Mouse (Mus musculus) lung, postnatal 14 days (tissue): ENCODE data around the gene Kcnma1.
A peak's percentile ranks its signal among the peaks of the same experiment; 100 is the strongest.

ENCODE experiments used
- DNase-seq: peaks from one replicate; pipeline ENCODE4 v3.0.0; 2021

Kcnma1 gene

DNA sequence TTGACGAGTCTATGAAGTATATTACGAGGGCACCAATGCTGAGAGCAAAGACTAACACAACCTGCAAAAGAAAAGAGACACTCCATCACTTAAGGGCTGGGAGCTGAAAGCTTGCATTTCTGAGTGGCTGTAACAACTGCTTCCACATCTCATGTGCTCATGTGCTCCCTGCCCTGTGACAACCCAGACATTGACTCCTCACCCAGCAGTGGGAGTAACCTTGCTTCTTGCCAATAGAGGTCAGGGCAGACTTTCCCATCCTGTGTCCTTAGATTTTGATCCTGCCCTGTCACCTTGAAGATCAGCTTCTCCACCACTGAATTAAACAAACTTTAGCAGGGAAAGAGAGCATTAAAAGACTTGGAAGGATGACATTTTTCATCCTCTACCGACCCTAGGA, 364.2 kb downstream of the Kcnma1 start:
- DNase-seq: no peak

DNA sequence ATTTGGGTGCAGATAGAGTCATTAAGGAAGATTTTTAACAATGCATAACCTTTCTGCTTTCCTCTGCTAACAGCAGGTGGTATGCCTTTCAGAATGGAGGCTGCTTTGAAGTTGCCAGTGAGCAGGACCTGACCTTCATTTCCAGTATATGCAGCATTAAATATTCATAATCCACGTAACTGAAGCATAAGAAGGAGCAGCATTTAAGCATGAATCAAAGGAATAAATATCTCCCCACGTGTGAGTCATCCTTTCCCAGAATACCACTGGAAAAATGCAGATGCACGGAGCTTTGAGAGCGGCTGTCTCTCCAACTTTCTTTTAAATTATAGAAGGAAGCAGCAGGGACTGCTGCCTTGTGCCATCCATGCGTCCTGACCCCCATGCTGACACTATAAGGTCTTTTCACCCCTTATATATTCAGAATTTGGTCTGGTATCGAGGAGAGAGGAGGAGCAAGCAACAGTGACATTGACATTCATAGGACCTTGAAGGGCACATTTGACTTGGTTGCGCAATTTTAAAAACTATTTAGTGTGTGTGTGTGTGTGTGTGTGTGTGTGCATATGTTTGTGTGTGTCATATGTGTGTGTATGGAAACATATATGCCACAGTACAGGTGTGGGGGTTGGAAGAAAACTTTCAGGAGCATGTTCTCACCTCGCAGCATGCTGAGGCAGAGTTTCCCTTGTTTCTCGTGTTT, 368.8 kb downstream of the Kcnma1 start:
- DNase-seq: no peak

DNA sequence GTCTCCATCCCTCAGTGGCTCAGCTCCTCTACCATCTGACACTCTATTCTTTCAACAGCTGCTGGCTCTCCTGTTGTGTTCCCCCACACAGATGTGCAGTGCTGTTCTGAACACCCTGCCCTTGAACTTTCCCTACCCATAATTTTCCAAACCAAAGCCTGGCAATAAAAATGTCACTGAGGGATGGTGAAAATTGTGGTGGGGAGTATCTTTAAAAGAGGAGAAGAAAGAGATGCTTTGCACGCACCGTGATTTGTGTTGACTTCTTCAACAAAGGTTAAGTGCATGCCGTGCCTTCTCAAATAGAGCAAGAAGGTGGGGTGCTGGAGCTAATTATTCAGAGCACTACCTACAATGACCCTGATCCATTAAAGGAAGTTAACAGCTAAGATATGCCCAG, 371.1 kb downstream of the Kcnma1 start:
- DNase-seq: no peak

DNA sequence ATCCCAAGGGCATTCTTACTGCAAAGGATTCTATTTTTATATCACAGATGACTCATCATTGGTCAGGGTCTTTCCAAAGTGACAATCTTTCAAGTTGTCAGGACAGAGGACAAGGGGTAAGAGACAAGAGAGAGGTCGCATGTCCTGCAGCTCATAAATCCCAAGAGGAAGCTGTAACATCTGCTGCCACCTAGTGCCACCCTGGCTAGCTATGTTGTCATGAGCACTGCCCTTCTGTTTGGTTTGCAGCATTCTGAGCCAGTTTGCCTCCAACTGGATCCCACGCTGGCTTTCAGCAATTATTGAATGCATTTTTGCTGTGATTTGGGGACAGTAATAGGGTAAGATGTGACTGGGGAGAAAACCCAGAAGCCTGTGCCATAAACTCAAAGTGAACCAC, 373.6 kb downstream of the Kcnma1 start:
- no peak for DNase-seq

DNA sequence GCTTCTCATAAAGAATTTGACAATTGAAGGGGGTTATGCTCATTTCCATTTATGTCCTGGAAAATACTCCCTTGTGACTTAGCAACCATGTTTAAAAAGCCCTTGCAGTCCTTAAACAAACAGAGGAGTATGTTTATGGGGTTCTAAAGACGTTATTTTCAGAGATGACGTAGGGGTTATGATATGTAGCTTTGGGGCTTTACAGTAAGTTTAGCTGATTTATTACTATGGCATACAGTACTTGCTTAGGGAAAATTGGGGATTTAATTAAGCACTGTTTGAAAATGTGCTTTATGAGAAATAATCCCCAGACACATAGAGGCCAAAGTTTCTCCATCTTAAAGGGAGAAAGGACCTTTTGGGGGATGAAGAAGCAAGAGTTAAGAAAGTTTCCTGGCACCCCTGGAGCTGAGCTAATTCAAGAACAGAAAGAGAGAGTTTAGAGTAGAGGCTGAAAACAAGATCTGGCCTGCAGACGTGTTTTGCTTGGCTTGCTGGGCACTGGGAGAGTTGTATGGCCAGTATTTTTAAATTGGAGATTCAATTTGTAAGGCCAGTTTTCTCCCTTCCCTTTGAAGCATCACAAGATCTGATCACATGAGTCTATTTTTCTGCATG, 376.1 kb downstream of the Kcnma1 start:
- DNase-seq: no peak

DNA sequence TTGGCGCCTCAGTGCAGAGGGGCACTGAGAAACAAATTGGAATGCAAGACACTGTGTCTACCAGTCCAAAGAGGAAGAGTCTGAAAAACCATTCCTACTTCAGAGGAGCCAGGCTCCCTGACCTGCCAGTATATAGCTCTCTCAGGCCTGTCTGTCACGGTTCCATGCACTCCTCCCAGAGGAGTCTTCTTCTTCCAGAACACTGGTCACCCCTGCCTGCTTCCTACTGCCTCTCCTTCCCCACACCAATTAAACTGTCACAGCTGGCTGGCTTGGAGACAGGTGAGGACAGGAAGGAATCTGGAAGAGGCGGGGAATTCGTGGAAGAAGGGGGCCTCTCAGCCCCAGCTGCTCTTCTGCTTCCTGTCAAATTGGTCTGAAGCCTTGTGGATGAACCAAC, 378.4 kb downstream of the Kcnma1 start:
- DNase-seq: no peak

DNA sequence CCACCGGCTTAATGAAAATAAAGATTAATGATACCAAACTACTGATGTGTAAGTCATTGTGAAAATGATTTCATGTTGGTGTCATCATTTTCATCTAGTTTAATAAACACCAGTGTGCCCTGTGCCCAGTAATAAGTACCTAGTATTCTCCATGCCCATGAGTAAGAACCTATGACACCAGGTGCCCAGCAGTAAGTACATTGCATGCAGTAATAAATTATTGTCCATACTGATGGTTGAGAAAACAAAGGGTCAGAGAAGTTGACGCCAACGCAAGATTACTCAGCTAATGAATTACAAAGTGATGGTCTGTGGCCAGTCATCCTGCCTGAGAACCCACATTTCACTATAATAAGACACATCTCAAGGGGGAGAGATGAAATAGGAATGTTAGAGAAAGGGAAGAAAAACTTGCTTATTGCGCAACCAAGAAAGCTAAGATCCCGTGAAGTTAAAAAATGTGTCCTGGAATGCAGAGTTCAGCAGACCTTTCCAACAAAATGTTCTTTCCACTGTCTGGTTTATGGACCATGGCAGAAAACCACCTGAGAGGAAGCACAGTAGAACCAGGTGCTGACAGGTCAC, 381.2 kb downstream of the Kcnma1 start:
- DNase-seq: no peak

DNA sequence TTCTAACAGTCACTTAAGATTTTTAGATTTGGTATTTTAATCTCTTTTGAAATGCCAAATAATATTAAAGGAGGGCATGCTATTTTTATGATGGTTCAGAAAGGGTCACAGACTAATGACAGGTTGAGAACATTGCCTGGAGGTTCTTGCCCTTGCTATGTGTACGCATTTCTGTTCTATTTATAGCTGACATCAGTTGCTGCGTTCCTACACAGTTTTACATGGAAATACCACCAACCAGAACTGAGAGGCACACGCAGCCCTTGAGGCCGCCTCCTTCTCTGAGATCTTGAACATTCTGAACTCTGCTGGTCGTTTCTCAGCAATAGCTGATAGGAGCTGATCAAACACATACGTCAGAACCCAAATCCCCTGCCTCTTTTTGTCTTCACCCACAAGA, 387.4 kb downstream of the Kcnma1 start:
- no peak for DNase-seq

DNA sequence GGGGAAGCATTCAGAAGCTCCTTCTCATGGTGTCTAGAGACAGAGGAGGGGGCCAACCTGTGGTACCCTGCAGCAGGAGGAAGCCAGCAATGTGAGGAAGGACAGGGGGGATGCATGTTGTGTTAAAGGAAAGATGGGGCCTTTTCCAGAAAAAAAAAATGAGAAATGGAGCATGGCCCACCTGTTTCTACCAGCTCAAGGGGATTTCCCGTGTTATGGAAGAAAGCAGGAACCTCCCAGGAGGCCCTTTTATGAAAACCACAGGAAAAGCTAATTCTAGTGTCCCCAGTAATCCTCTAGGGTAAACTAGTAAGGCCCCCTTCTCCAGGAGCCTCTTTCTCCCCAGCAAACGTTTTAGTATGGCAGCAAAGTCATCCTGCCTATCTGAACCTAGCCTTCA, 388.2 kb downstream of the Kcnma1 start:
- no peak for DNase-seq

DNA sequence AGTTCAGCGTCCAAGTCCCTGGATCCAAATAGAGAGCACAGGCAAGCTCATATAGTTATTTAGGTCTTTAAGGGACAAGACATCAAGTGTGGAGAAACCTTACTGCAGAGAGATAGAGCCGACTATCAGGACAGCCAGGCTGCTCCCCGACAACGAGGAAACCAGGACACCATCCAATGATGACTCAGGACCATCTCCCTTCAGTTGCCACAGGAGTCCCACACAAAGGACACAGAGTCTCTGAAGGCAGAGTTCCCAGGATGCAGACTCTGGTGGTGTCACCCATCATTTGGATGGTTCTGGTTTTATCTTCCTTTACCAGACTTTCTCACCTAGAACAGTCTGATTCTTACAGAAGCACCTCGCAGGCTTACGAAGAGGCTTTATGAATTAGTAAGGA, 388.9 kb downstream of the Kcnma1 start:
- no peak for DNase-seq

DNA sequence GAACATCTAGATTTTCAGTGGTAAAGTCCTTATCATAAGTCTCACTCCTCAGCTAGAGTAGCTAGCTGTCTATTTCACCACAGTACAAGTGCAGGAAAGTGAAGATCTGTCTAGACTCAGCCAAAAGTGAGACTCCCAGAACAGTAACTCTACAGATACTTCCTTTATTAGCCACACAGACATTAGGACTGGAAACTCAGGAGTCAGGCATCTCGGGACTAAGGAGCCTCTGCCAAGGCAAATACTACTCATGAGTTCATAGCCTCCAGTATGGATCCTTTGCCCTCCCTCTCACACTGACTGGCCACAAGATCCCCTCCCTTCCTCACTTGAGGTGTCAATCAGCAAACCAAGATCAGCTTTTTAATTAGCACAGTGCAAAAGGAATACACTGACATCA, 389.8 kb downstream of the Kcnma1 start:
- DNase-seq: no peak

DNA sequence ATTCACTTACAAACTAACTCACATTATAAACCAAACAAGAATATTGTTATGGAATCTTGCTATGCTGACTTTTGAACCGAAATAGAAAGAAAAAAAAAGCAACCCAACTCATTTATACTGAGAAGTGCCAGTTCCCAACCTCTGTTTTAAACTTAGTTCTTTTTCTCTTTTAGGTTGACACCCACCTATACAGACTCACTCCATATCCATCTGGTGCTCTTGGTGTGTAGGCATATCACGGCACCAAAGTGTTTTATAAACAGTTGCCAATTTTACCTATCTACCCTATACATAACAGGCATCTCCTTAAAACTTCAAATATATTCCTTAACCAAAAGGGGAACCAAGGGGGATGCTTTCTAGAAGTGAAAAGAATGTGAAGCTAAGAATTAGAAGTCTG, 393.6 kb downstream of the Kcnma1 start:
- no peak for DNase-seq

DNA sequence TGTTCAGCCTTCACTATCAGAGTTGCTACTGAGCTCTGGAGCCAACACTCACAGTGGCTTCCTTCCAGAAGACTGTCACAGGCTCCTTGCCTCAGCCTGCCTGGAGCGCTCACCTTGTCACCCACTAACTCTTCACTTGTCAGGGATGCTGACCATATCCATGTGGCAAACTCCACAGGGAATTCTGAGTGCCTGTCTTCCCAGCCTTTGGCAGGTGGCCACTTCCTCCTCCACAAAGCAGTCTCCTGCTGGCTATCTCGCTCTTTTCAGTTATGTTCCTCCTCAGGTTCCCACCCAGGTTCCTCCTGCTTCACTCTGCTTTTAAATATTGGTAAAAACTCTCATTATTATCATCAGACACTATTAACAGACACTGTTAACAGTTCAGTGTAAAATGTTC, 395.3 kb downstream of the Kcnma1 start:
- DNase-seq: no peak

DNA sequence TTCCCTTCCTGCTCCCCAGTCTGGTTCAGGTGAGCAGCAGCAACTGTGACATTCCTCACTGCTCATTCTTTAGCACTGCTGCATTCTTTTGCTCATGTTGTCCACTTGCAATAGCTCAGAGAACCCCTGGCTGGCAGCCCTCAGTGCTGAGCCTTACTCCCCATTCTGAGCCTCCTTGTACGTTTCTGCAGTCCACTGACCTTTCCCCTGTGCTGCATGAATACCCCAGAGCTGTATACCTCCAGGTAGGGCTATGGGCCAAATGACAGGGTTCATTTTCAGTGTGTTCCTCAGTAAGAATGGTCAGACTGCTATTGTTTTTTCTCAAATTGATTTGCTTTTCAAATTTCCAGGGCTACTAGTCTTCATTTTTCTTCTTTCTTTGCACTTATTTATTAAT, 396.2 kb downstream of the Kcnma1 start:
- no peak for DNase-seq

DNA sequence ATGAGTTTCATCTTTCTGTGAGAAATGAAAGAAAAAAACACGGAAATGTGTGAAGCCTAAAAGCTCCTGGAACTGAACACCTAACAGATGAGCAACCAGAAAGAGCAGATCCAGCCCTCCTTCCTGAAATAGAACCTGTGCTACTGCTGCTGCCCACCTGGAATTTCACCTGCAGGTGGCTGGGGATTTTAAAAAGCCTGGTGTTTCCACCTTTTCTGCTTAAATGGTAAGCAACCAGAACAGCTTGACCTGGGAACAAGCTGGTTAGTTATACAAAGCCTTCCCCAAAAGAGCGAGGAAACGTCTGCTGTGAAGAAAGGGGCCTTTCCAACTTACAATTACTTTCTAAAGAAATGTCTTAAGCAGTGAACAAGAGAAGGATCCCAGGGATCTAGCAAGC, 404.2 kb downstream of the Kcnma1 start:
- DNase-seq: no peak

DNA sequence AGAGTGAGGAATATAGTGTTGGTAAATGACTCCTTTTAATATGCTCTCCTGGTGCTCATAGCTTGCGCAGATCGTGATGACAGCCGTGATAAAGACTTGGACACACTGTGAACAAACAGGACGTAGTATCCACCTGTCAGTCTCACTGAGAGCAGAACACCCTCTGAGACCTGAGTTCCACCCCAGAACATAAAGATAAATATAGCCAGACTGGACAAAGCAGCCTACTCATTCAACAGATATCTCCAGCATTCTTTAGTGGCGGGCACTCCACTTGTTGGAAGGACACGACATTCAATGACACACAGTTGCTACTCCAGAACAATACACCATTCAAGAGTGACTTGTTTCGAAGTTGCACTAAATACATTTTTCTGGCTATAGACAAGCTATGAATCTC, 408.6 kb downstream of the Kcnma1 start:
- DNase-seq: no peak

DNA sequence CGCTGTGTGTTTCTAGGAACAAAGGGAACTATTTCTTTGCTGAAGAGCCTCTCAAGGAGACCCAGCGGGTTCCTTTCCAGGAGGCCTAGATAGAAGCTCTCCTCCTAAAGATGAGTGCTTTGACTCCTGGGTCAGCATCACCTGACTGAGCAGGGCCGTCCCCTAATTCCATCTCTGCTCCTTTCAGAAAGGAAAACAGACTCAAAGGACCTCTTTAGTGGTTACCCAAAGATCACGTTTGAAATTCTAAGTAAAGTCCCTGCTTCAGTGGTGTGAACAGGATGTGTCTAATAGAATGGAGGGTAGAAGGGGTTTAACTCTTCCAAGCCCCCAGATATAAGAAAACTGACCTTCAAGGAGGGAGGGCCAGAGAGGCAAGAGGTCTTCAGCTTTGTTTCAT, 411.4 kb downstream of the Kcnma1 start:
- no peak for DNase-seq

DNA sequence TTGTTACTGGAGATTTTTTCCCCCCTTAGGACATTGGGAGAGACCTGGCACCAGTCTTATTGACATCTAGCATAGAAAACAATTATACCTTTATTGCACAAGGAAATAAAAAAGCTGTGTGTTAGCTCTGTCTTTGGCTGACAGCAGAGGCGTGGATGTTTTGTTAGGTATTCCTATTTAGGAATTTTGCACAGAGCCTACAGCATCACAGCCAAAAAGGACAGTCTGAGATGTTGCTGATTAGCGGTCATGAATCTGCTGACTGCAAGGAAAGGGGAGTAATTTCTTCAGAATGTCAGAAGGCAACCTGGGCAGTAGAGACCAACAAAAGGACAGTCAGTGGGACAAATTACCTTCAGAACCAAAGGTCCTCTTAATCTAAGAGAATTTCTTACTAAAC, 412.2 kb downstream of the Kcnma1 start:
- no peak for DNase-seq

DNA sequence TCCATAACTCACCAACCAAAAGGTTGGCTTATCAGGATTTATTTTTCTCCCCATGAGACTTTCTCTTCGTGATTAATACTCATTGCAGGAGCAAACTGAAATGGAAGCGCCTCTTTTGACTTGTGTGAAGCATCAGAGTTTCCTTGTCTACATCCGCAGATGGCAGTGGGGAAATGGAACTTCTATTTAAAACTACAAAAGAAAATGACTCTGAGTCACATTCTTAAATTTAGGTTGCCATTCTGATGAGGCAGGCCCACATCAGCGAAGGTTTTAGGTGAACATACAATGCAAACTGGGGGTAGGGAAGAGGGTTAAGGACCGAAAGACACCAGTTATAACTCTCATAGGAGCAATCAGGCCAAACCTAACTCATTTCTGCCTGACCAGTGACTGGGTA, 419.7 kb downstream of the Kcnma1 start:
- DNase-seq: no peak

DNA sequence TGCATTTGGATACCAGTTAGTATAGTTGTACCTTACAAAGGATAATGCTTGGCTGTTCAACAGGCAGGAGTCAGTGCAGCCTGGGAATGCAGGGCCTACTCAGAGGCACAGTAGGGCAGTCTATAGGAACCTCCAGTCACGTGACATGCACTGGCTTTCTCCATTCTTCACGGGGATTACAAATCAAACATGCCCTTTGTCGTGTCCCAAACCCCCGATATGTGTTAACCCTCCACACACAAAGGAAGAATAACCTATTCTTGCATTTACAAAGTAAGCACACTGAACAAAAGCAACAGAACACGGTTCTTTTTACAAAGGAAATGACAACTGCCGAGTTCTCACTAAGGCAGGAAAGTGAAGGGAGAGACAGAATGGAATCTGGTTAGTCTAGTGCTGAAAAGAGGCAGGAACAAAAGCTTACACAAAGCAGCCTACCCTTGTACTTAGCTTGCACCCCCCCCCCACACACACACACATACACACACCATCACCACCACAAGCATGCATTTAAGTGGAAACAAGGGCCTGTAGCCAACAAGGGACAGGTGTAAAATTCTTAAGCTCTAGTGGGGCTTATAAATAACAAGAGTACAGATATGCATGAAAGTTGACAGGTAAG, 421.4 kb downstream of the Kcnma1 start:
- no peak for DNase-seq

DNA sequence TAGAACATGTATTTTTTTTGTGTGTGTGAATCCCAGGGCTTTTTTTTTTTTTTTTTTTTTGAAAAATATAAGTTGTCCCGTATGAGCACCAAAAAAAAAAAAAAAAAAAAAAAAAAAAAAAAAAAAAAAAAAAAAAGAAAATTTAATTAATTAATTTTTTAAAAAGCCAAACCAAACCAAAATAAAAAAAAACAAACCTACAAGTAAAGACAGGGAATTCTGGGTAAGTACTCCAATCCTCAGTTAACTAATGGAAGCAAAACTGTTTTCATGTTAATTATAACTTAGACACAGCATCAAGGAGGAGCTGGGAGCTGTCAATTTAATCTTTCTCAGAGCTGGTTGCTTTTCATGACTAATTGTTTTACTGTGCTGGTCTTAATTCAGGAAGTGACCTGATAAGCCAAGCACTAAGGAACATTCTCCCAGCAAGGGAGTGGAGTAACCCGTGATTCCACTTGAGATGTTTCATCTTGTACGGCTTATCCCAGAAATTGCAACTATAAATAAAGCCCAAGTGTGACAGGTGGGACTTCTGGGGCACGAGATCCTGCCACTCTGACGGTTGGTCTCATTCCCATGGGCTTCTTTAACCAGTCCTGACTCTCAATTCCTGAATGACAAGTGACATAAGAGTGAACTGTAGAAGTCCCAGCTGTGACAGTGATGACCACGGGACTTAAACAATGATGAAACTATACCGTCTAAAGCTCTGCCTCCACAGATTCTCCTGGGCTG, 424.4 kb downstream of the Kcnma1 start:
- no peak for DNase-seq

DNA sequence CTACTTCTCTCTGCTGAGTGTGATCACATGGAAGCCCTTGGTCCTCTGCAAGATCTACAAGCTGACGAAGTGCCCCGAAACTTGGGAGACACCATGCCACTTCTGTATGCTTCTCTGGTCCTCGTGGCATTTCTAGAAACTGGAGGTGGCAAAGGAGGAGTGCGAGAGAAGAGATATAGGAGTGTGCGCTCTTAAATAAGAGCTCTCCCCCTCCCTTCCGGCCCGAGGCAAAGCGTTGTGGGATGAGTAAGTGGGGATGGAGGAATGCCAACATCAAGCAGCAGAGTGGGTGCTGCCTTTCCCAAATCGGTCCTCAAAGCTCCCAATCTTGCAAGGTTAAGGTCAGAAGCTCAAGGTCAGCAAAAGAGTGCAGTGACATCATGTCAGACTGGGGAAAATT, 426.8 kb downstream of the Kcnma1 start:
- DNase-seq: no peak

DNA sequence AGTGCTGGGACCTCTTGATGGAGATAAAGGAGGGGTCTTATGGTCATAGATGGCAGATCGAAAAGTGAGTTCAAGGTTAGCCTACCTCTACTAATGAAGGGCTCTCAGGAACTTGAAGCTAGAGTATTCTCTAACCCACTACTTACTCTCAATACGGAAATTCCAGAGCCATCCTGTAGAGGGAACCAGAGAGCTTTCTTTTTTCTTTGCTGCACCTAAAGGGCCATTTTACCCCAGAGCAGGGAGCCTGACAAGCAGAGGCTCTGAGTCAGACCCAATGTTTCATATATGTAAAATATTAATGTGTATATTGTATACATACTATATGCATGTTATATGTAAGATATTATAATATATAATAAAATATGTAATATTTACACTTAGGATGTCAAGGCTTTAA, 431.1 kb downstream of the Kcnma1 start:
- DNase-seq: peak; percentile 66

DNA sequence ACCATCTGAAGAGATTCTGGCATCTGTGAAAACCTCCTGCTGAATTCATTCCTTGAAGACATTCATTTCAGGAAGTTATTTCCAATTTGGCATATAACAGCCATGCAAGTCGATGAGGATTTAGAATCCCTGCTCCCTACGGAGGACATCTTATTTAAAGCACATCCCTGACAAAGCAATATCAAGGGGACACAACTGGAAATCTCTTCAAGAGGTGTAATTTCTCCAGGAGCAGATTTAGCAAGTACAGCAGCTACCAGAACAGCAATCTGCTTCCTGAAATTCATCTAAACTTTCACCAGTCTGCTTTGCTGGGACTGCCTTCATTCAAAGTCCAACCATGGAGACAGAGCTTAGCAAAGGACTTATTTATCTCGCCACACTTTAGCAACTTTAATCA, 433.0 kb downstream of the Kcnma1 start:
- no peak for DNase-seq
